Mouse (Mus musculus) liver, adult 2 months (tissue): ENCODE measurements around the gene Mccc2. TPM values are rescaled to one million over a fixed set of nuclear protein-coding genes. Genes with fewer than 3 reads are reported as not detected.

Experiments used
- DNase-seq: peaks from one replicate; pipeline ENCODE4 v3.0.0-alpha.2; 2011; ENCODE audit warnings: low read depth, low spot score; ENCODE audit errors: extremely low read depth
- H3K27ac ChIP-seq: fragments of 200-500 bp; replicated peaks from 2 replicates; pipeline ENCODE4 v1.5.1; 2012; ENCODE audit warnings: low read depth, mild to moderate bottlenecking, control low read depth, inconsistent platforms, low read length; ENCODE audit not compliant: insufficient read depth
- H3K27me3 ChIP-seq: fragments of 200-500 bp; 2 replicates; pipeline ENCODE4 v1.6.1; 2012; ENCODE audit warnings: mild to moderate bottlenecking, moderate library complexity, low read length, inconsistent platforms; ENCODE audit not compliant: control insufficient read depth, insufficient read depth
- H3K36me3 ChIP-seq: fragments of 200-500 bp; 2 replicates; pipeline ENCODE4 v1.6.1; 2012; ENCODE audit warnings: low read length, inconsistent platforms; ENCODE audit not compliant: control insufficient read depth, insufficient read depth
- H3K4me1 ChIP-seq: fragments of 200-500 bp; 2 replicates; pipeline ENCODE4 v1.6.1; 2011; ENCODE audit warnings: low read length; ENCODE audit not compliant: control insufficient read depth, insufficient read depth
- H3K4me3 ChIP-seq: fragments of 200-500 bp; 2 replicates; pipeline ENCODE4 v1.5.1; 2011; ENCODE audit warnings: low read depth, mild to moderate bottlenecking, control low read depth, low read length, moderate library complexity; ENCODE audit not compliant: insufficient read depth
- H3K79me2 ChIP-seq: fragments of 200-500 bp; 2 replicates; pipeline ENCODE4 v1.6.1; 2012; ENCODE audit warnings: inconsistent platforms, mild to moderate bottlenecking, low read length, moderate library complexity; ENCODE audit not compliant: control insufficient read depth, insufficient read depth
- H3K9ac ChIP-seq: fragments of 200-500 bp; 2 replicates; pipeline ENCODE4 v1.6.1; 2012; ENCODE audit warnings: low read depth, mild to moderate bottlenecking, control low read depth, inconsistent platforms, low read length
- CTCF ChIP-seq: fragments of 200-500 bp; IDR thresholded peaks from 2 replicates; pipeline ENCODE4 v1.5.1; 2011; ENCODE audit warnings: low read depth, low read length, control low read depth
- POLR2A ChIP-seq: fragments of 200-500 bp; IDR thresholded peaks from 2 replicates; pipeline ENCODE4 v1.6.1; 2011; ENCODE audit warnings: low read length, control low read depth; ENCODE audit not compliant: insufficient read depth; ENCODE audit errors: extremely low read depth
- WGBS: fragments of 180-500 bp; shearing (Covaris S2); methylation state at CpG from one replicate; pipeline ENCODE4 v1.1.7; 2018; 5-methylcytosine and 5-hydroxymethylcytosine counted together
- polyA plus RNA-seq: library from polyadenylated mRNA; depleted of rRNA; stranded (reverse); fragments of >200 nt; gene quantifications from 2 replicates; pipeline ENCODE4 v1.2.3, GENCODE M21; 2012
- total RNA-seq: library from RNA; depleted of rRNA; stranded (reverse); fragments of >200 nt; gene quantifications from 2 replicates; pipeline ENCODE4 v1.2.3, GENCODE M21; 2014

The Mccc2 gene
- total and polyA plus RNA-seq, 2 experiments = 45.1 to 107 TPM

- H3K4me1 ChIP-seq = no peaks in the 10 kb centered on the region
- TF ChIP-seq CTCF (no peak), POLR2A (no peak)
- no peak overlapping the region for H3K27ac ChIP-seq
- H3K36me3 ChIP-seq = no peaks in the 10 kb centered on the region
- WGBS = 80% methylated on average over 3 of the region's 3 CpGs
- H3K9ac ChIP-seq = no peak overlapping the region
- DNase-seq = no peak
- no peak overlapping the region for H3K4me3 ChIP-seq
- no peaks in the 10 kb centered on the region for H3K79me2 ChIP-seq
- H3K27me3 ChIP-seq = no peaks in the 10 kb centered on the region
Observed at GRCm38 (mm10) chr13:99937741-99938140, 77.7 kb downstream of the Mccc2 start.

DNA sequence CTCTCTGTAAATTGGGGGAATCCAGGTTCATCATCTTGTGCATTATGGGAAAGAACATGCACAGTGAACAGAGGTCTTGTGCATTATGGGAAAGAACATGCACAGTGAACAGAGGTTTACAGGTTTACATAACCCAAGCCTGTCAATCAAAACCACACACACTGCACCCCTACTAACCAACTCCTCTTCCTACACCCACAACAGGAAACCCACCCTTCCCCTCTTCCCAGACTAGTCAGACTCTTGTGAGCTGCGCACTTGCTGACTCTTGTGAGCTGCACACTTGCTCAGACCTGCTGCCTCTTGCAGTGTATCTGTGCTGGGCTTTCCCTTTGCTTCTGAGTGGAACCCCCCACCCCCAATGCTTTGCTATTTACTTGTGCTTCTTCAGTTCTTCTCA lies 83.0 kb downstream of the Mccc2 start:
- Histone ChIP-seq H3K27ac (no peak overlapping the region), H3K4me3 (no peak overlapping the region), H3K27me3 (no peaks in the 10 kb centered on the region), H3K9ac (no peak overlapping the region), H3K4me1 (no peaks in the 10 kb centered on the region), H3K36me3 (no peaks in the 10 kb centered on the region), H3K79me2 (no peaks in the 10 kb centered on the region)
- TF ChIP-seq CTCF (no peak), POLR2A (no peak)
- DNase-seq = no peak
- 80% methylated on average over 1 of the region's 1 CpGs for whole genome bisulfite sequencing

GRCm38 (mm10) chr13:99931502-99931901 lies 83.9 kb downstream of the Mccc2 start:
- no peaks in the 10 kb centered on the region for H3K4me1 ChIP-seq
- 91% methylated on average over 6 of the region's 6 CpGs for WGBS
- TF ChIP-seq POLR2A (no peak), CTCF (no peak)
- no peaks in the 10 kb centered on the region for H3K79me2 ChIP-seq
- no peaks in the 10 kb centered on the region for H3K36me3 ChIP-seq
- DNase-seq = no peak
- H3K27ac ChIP-seq = no peak overlapping the region
- H3K9ac ChIP-seq = no peak overlapping the region
- H3K4me3 ChIP-seq = no peak overlapping the region
- no peaks in the 10 kb centered on the region for H3K27me3 ChIP-seq

- TF ChIP-seq CTCF (no peak), POLR2A (no peak)
- Histone ChIP-seq H3K79me2 (no peaks in the 10 kb centered on the region), H3K36me3 (no peaks in the 10 kb centered on the region), H3K4me3 (no peak overlapping the region), H3K4me1 (no peaks in the 10 kb centered on the region), H3K27me3 (no peaks in the 10 kb centered on the region), H3K27ac (no peak overlapping the region), H3K9ac (no peak overlapping the region)
- no peak for DNase-seq
- 90% methylated on average over 5 of the region's 5 CpGs for WGBS
Observed at GRCm38 (mm10) chr13:99926249-99926648, 89.2 kb downstream of the Mccc2 start.

DNA sequence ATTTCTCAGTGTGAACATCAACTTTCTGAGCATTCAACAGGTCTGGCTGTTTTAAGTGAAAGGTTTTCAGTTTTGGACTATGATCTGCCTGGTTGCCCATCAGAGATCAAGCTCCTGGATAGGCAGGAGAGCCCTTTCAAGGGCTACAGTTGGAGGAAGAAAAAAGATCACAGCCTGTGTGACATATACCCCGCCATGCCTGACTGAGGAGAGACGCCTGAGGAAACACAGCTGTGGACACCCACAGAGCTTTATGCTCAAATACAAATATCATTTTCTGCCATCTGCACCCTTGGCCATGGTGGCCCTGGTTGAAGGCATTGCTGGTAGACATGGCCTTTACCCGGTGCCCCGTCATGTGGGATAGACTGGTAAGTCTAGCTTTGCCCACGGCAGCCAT lies 99.8 kb downstream of the Mccc2 start:
- H3K27ac ChIP-seq = no peak overlapping the region
- TF ChIP-seq POLR2A = no peak
- no peak for TF ChIP-seq CTCF
- H3K79me2 ChIP-seq = no peaks in the 10 kb centered on the region
- no peaks in the 10 kb centered on the region for H3K36me3 ChIP-seq
- H3K4me1 ChIP-seq = no peaks in the 10 kb centered on the region
- DNase-seq = no peak
- no peak overlapping the region for H3K4me3 ChIP-seq
- no peaks in the 10 kb centered on the region for H3K27me3 ChIP-seq
- H3K9ac ChIP-seq = no peak overlapping the region
- 81% methylated on average over 5 of the region's 5 CpGs for WGBS

DNA sequence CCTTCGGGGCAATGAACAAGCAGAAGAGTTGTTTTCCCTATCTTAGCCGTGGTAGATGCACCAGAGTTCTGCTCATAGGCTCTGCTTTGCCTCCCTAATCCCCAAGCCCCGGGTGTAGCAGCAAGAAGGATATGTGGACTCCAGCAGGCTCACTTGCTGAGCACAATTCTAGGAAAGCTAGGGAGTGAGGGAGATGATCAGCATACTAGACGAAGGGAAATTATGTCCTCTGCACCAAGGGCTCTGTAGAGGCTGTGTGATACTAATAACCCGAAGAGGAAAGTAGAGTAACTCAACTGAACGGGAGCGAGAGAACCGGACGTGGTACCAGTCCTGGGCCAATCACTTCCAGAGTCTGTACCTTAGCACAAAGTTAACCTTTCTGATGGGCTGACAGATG lies 114.5 kb downstream of the Mccc2 start, which contains the start of gene Cartpt:
TSS of gene Cartpt (minus strand) at position 127 of the 400 bp plus-strand sequence.
- no peaks in the 10 kb centered on the region for H3K36me3 ChIP-seq
- H3K27me3 ChIP-seq = peaks cover 21% of the 10 kb centered on the region
- TF ChIP-seq POLR2A (no peak), CTCF (no peak)
- H3K4me3 ChIP-seq = no peak within 1 kb of the TSS
- 52% methylated on average over 9 of the region's 9 CpGs for WGBS
- no peaks in the 10 kb centered on the region for H3K79me2 ChIP-seq
- no peak for DNase-seq
- H3K27ac ChIP-seq = no peak within 1 kb of the TSS
- no peaks in the 10 kb centered on the region for H3K4me1 ChIP-seq
- no peak within 1 kb of the TSS for H3K9ac ChIP-seq
